Mouse (Mus musculus): Measurements from ENCODE around the gene Sh3d21.

DNA sequence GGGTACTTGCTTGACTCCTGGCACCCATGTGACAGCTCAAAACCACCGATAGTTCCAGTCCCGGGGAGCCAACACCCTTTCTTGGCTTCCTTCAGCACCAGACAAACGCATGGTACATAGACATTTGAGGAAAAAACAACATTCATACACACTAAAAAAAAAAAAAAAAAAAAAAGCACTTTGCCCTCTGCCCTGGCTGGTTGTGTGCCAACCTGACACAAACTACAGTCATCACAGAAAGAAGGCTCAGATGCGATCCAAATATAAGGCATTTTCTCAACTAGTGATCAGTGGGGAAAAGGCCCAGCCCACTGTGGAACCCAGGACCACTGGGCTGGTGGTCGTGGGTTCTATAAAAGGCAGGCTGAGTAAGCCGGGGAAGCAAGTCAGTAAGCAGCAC lies 5.6 kb upstream of the Sh3d21 start:
- TF ChIP-seq CTCF (IDR thresholded peaks at IDR 0.05) (no peak), EP300 (IDR thresholded peaks at IDR 0.05; ENCODE audit: insufficient read depth, low read depth, low read length) (no peak), POLR2A (IDR thresholded peaks at IDR 0.05; ENCODE audit: insufficient read depth, low read depth, low read length) (no peak)

Data from heart, adult 2 months (tissue).